Mouse (Mus musculus): ENCODE results near the gene Agxt2.
A peak's percentile ranks its signal among the peaks of the same experiment; 100 is the strongest.

The Agxt2 gene

GRCm38 (mm10) chr15:10358039-10358948 lies at the start of gene Agxt2:
Gene Agxt2, plus strand, starts transcription at chr15:10358532.
- no peak for DNase-seq

GRCm38 (mm10) chr15:10311826-10312225 lies 46.5 kb upstream of the Agxt2 start:
- no peak for DNase-seq

- DNase-seq: peak; percentile 13 to 59
These were observed 44.5 kb upstream of the Agxt2 start for GRCm38 (mm10) chr15:10313522-10314455.

DNA sequence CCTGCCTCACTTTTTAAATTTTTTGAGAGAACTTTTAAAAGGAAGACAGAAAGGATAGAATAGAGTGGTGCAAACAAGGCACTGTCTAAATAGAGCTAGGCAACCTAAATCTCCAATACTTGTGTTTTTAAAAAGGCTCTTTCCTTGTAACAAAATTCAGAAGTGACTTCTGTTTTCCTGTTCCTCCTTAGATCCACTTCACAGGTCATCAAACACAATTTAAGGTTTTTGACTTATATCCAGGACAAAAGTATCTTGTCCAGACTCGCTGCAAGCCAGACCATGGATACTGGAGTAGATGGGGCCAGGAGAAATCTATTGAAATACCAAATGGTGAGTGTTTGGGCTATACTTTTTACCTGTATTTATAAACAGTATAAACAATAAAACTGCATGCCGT lies 33.3 kb upstream of the Agxt2 start, which contains the start of gene Gm21973:
Gene Gm21973, plus strand, starts transcription at position 301 of the 400 bp plus-strand sequence.
- DNase-seq: no peak

- no peak for DNase-seq
These were observed 27.7 kb upstream of the Agxt2 start for GRCm38 (mm10) chr15:10330626-10331025.

DNA sequence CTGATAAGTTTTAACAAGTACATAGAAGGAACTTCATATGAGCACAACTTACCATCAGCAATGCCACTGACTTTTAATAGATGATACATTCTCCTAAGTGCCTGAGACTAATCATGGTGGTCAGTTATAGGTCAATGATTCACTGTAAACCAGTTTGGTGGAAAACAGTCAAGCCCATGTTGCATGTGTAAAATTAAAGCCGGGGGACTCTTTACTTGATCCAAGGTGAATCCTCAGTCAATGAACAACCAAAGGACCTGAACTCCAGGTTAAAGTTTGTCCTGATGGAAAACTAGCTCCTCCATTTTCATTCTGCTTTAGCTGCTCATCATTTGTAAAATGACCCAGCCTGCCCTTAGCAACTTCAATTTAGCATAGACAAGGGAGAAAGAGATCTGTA lies 25.8 kb upstream of the Agxt2 start:
- no peak for DNase-seq

GRCm38 (mm10) chr15:10338606-10339005 lies 19.7 kb upstream of the Agxt2 start:
- DNase-seq: no peak

DNA sequence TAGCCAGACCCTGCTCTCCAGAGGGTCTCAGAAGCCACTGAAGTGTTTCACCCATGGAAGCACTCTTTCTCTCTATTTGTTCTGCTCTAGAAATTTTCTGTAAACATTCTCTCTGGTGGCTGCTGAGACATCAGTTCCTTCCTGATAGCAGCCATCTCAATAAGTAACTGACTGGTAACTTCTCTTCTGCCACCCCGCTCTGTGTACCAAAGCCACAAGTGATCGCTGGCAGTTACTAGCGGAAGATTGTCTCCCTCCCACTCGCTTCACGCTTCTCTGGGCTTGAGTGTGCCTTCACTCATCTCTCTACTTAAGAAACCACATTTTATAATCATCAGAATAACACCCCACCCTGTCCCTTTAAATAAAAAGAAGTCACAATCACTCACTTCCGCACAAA lies 11.3 kb upstream of the Agxt2 start:
- no peak for DNase-seq

DNA sequence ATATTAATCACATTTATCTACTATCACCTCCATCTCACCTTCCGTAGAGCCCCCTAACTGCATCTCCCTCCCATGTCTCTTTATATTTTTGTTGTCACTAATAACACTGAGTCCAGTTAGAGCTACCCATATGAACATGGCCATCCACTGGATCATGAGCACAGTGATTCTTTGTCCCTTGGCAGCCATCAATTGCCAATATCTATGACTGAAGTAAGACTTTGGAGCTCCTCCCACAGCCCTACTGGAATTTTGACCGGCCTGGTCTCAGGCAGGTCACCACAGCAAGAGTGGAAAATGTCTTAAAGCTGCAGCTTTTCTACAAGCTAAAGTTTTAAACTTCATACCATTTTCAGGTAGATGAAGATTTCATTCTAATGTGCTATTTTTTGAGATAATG lies 8.0 kb downstream of the Agxt2 start:
- no peak for DNase-seq

DNA sequence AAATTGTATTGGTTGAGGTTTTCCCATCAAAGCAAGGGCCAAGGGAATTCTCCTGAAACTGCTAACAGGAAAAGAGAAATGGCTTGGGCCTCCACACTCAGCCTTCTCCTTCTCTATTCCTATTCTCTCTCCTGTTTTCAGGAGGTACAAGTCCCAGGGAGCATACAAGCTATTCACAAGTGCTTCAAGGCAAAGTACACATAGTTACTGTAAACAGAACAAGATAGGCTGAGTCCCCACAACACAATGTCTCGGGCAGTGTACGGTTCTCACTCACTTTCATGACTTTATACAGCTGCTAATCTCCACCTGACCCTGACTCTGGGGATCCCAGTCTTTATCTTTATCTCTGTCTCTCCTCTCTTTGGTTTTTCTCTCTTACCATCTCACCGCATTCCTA lies 17.1 kb downstream of the Agxt2 start:
- DNase-seq: no peak

DNA sequence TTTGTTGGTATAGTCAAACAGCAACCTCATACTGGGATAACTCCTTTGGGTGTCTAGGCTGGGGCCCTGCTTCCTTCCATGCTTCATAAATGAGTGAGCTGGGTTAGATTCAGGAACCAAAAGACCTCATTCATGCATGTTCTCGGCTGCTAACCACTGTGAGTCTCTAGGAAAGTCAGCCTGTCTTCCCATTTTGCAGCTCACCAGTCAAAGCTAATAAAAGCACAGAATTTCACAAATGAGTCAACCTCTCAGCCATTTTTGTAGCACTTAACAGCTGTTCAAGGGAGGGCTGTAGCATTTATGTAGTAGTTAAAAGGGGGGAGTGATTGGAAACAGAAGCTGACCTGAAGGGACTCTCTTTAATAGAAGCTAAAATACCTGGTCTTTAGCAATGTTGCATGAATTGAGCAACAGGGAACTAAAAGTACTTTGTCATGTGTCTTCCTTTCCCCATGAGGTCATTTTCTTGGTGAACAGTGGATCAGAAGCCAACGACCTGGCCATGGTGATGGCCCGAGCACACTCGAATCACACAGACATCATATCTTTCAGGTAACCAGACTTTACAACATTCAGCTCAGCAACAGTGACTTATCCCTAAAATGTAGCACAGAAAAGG lies 20.1 kb downstream of the Agxt2 start:
- no peak for DNase-seq

GRCm38 (mm10) chr15:10379757-10380458 lies 21.6 kb downstream of the Agxt2 start:
- DNase-seq: no peak

DNA sequence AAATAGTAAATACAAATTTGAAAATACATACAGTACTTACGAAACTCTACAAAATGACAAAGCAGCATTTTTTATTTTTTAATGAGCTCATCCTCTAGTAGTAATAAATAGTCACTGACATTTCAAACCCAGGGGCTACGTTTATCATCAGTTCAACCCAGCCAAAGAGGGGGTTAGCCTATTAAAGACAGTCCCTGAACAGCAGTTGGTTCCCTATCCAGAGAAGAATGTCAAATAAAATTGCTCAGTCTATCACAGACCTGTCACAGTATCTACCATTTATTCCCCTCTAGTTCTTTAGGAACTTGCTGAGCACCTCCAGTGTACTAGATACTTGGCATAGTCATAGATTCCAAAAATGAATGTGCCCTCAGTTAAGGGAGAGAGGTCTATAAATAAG lies 28.9 kb downstream of the Agxt2 start:
- DNase-seq: no peak

- DNase-seq: no peak
These were observed 41.5 kb downstream of the Agxt2 start for GRCm38 (mm10) chr15:10399795-10400194.

DNA sequence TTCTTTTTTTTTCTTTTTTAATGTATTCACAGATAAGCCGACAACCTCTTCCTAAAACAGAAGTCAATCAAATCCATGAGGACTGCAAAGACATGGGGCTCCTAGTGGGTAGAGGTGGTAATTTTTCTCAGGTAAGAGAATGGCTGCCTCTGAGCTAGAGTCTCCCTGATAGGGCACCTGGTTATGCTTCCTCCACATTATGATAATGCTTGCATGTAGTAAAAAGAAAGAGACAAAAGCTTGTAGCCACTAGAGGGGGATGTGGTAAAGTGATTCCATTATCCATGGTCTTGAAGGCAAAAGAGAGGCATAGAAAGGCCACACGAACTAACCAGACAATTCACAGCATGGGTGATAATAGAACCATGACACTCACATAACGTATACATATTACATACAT lies 42.1 kb downstream of the Agxt2 start:
- DNase-seq: no peak

DNA sequence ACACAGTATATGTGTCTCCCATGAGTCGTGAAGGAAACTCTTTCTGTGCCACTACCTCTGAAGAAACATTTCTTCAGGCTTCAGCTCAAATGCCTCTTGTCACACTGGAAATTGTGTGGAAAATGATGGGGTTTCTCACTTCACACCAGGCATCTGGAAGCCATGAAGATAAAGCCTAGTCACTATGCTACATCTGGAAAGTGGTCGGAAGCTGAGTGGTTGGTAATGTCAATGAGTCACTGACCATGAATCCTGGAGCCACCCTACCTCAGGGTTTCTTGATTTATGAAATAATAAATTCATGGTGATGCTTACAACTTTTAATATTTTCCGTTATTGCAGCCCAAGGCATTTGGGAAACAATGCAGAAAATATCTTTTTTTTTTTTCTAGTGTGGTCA lies 51.5 kb downstream of the Agxt2 start:
- no peak for DNase-seq

DNA sequence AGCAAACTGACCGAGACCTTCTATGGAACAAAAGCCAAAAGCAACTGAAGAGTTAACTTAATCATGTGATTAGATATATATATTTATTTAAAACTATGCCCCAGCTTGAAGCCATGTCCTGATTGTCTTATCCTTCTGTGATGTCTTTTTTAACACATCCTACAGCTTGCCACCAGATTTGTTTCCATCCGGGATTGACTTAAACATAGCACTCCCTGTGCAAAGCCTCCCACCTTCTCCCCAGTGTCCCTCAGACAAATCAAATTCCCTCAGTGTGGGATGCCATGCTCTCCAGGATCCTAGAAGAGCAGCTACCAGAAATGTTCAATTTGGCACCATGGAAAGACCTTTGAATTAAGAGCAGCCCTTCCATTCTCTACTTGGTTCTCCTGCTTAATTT lies 52.5 kb downstream of the Agxt2 start:
- DNase-seq: no peak

- no peak for DNase-seq
These were observed 55.3 kb downstream of the Agxt2 start for GRCm38 (mm10) chr15:10413656-10414055.

GRCm38 (mm10) chr15:10421138-10421784 lies 62.9 kb downstream of the Agxt2 start:
- DNase-seq: no peak

DNA sequence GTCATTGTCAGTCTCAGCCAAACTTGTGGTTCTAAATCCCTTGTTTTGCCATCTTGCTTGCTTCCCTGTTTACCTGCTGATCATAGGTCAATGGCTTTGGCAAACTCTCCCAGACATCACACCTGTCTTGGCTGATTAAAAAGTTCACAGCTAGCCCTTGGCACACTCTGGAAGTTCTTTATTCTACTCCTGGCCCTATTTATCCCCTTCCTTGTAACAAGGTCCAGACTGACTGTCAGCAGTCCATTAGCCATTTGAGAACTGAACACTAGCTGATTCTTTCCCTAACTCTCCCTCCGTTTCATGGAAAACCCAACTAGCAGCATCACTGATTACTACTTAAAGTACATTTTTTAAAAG lies 63.4 kb downstream of the Agxt2 start:
- no peak for DNase-seq

DNA sequence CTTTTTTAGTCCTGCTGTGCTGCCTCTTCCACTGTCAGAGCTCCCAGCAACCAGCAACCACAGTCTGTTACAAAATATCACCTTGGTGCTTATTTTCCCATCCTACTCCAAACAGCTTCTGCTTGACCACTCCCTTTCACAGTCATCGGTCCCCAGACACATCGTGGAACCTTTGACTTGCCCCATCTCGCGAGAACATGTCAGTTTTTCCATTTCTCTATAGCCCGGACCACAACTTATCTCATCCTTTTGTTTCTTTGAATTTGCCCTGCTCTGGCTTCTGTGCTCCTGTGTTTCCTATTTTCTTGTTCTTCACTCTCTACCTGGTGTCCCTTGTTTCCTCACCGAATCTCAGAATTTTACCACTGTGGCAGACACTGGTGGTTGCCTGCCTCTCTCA lies 67.8 kb downstream of the Agxt2 start:
- no peak for DNase-seq

Measured in cerebellum, postnatal 25 days (tissue).